Mouse (Mus musculus): ENCODE results near the gene Adora1. TPM values are rescaled to one million over a fixed set of nuclear protein-coding genes. Genes with fewer than 3 reads are reported as not detected.

Adora1 gene
- total RNA-seq, 2 experiments from 2014 or later: 18.4 to 19.8 TPM

DNA sequence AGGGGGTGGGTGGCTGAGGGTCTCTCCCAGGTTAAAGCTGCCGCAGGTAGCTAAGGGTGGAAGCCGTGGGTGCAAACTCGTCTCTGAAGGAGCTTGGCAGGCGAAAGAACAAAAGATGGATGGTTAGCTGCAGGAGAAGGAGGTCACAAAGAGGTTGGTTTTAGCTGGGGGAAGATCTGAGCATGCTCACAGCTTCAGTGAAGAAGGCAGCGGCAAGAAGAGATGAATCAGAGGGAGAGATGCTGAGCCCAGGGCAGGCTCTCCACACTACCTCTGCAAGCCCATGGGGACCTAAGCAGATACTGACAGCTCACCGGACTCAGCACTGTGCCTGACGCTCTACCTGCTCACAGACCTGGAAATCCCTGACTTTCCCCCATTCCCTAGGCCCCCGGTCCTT is 6.1 kb upstream of the Adora1 start:
- intact Hi-C loops (cut with DNase I): loop anchor here (5.0 kb wide), 1 partner anchor 189 kb away; no protein-coding TSS in a partner anchor
- no peak for DNase-seq

DNA sequence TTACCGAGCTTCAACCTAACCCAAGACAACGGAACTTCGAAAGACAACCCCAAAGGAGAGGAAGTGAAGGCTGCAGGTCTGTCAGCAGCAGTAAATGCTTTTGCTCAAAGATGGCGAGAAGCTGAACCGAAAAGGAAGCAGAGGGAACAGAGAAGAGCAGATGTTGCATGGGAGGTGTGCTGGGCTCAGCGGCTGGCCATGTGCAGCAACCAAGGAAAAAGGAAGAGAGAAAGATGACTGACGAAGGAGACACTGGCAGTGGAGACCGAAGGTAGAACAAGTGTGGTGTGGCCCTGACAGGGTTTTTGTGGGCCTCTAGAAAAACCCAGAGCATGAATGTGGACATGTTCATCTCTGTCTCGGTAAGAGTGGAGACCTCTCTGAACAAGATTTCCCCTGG is 5.5 kb upstream of the Adora1 start:
- intact Hi-C loops (cut with DNase I): loop anchor here (5.0 kb wide), 1 partner anchor 188 kb away; no protein-coding TSS in a partner anchor

GRCm38 (mm10) chr1:134237438-134237837 is 2.2 kb upstream of the Adora1 start:
- intact Hi-C loops (cut with DNase I): no loop called here
- no peak for DNase-seq

More for the DNA sequence above, 5.5 kb upstream of the Adora1 start:
- no peak for DNase-seq

DNA sequence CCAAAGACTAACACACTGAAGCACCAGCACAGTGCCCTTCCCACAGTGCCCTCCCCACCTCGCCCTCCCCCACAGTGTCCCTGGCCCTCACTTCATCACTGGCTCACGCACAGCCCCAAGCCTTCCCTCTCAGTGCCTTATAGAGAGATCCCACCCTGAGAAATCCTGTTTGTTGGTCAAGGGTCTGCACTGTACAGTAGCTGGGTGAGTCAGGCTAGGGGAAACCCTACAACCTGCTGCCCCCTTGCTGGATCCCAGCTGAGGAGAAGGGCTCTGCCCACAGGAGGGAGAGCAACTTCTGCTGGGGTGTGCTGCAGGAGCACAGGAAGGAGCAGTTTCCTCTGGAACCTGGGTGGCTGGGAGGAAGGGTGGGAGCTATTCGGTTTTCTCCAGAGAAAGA is 911 bp upstream of the Adora1 start:
- intact Hi-C loops (cut with DNase I): no loop called here
- DNase-seq: no peak

DNA sequence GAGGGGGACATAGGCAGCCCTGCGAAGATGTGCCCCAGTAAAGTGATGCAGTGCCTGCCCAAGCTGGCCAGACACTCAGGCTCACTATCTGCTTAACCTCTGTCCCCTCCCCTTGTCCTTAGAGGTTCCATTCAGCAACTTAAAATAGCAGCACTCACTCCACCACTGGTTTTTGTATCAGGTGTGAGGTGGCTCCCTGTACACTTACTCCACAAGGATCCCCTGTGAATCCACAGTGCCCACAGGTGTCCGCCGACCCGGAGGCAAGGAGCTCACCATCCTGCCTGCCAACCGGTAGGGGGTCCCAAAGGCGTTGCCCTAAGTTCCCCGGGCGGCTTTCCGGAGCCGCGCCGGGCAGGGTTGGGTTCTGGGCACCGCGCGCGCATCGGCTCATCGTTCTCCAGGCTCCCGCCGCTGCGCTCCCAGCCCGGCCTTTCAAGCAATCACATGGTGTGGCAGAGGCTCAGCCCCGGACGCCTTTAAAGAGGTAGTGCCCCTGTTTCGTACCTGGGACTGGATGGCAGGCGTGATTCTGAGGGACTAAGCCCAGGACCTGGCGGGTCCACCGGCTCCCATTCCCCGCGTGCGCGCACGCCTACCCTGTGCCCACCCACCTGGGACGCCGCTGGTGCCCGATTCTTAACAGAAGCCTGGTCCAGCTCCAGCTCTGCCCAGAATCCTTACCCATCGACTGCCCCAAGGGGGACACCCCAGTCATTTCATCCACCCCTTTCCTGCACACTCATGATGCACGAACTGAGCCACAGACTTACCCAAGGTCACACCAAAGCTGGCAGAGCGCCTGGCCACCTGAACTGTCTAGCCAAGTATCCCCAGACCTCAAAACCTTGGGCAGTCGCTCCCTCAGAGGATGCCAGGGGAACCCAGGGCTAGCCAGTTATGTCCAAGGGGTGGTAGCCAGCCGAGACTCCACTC is 508 bp downstream of the Adora1 start:
- intact Hi-C loops (cut with DNase I): no loop called here
- DNase-seq: peak; percentile 52 to 70

DNA sequence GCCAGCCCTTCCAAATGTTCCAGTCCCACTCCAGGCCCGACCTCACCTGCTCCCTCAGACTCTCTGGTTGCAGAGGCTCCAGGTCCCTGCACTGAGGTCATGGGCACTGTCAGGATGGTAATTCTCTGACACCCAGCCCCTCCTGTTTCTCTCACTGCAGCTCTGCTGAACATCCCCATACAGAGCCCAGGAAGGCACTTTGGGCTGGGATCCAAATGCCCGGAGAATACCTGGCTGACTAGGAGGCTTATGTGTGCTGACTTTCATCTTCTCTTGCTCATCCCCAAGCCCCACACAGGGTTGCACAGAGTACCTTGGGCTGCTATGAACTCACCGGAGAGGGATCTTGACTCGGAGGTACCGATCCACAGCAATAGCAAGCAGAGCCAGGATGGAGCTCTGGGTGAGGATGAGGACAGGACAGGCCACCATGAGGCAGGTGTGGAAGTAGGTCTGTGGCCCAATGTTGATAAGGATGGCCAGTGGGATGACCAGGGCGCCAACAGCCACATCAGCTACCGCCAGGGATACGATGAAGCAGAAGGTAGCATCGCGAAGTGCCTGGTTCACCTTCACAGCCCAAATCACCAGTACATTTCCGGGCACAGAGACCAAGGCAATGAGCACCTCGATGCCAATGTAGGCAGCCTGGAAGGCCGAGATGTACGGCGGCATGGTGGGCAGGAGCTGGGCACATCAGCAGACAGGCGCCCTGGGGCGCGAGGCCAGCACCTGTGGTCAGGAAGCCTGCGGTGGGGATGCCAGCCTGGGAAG is 1.4 kb downstream of the Adora1 start:
- intact Hi-C loops (cut with DNase I): no loop called here
- no peak for DNase-seq

DNA sequence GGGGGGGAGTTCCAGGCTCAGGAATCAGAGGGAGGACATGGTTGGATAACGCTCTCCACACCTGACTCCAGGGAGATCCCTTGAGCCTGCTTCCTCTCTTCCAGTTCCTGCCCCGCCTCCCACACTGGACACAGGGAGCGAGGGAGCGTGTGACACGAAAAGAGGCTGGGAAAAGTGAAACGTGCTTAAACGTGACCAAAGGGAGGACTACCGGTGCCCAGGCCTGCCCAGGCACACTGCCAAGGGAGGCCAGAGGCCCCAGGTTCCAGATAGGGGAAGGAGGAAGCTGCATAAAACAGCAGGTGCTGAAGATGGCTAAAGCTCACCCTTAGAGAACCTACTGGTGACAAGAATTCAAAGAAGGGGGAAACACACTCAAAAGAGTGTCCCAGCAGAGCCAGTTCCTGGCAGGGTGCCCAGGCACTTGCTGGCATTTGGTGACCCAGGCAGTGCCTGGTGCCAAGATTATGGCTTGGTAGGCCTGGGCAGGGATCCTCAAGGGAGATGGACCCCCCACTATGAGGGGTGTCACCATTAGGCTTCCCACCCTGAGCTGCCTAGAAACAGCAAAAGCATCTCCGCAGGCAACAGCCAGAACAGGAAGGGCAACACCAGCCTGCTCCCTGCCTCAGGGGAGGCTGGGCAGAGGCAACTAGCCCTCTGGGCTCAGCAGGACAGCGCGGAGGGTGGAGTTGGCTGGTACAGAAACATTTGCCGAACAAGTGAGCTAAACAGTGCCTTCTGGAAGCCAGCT is 2.3 kb downstream of the Adora1 start:
- DNase-seq: peak; percentile 51 to 62
- intact Hi-C loops (cut with DNase I): loop anchor here (1.0 kb wide), 1 partner anchor 11 kb away; no protein-coding TSS in a partner anchor

DNA sequence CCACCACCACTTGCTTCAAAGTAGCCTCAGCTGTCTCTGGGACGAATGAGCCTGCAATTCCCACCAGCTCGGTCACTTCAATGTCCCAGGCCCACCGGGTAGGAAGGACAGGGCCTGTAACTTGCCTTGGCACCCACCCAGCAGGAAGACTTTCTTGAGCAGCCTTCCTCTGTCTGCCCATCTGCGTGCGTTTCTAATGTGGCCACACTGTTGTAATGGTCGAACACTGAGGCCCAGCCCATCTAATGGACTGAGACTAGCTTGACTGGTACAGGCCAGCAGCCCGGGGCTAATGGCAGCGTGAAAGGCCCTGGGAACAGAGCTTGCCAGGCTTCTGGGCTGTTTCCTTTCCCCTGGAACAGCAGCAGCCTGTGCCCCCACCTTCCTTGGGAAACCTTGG is 2.9 kb downstream of the Adora1 start:
- no peak for DNase-seq
- intact Hi-C loops (cut with DNase I): loop anchor here (1.0 kb wide), 1 partner anchor 10 kb away; no protein-coding TSS in a partner anchor

DNA sequence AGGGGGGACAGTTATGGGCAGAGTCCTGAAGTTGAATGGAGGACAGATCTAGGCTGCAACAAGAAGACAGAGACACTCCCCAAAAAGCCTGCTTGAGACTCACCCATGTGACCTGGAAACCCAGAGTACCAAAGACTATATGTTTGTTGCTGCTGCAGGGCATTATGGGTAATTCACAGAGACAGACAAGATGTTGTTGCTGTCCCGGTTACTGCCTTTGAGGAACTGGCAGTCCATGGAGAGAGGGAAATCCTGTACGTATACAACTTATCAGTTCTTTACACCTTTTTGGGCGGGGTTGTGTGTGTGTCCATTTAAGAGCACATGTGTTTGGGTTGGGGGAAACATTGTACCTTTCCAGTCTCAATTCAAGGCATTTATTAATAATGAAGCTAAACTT is 3.5 kb downstream of the Adora1 start:
- DNase-seq: no peak
- intact Hi-C loops (cut with DNase I): loop anchor here (1.0 kb wide), 1 partner anchor 9 kb away; no protein-coding TSS in a partner anchor

GRCm38 (mm10) chr1:134231270-134231669 is 4.0 kb downstream of the Adora1 start:
- peak in 1 of 2 experiments; percentile 45 for DNase-seq
- intact Hi-C loops (cut with DNase I): no loop called here

DNA sequence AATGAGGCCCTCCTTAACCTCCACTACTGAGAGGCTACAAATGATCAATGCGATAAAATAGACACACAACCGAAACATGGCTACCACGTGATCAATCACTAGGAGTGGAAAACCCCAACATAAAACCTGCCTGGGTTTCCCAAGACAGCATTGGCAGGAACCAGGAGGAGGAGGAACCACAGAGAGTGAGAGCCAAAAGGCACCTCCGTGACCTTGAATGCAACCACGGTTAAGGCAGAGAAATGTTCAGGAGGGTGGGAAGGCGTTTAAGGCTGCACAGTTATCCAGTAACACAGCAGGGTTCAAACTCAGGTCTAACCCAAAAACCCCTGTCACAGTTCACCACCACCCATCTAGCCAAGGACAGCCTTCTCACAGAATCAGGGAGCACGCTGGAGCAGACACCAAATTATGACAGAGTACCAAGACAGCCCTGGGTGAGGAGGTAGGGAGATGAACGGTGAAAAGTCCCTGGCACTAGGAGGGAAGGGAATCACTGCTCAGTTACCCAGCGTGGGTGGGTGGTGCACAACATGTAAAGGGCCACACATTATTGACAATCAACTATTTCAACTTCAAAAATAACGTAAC is 4.5 kb downstream of the Adora1 start:
- intact Hi-C loops (cut with DNase I): no loop called here
- no peak for DNase-seq

- no peak for DNase-seq
- intact Hi-C loops (cut with DNase I): no loop called here
Measured at GRCm38 (mm10) chr1:134229806-134230575, 5.2 kb downstream of the Adora1 start.

GRCm38 (mm10) chr1:134226739-134227138 is 8.5 kb downstream of the Adora1 start:
- DNase-seq: no peak
- intact Hi-C loops (cut with DNase I): no loop called here

DNA sequence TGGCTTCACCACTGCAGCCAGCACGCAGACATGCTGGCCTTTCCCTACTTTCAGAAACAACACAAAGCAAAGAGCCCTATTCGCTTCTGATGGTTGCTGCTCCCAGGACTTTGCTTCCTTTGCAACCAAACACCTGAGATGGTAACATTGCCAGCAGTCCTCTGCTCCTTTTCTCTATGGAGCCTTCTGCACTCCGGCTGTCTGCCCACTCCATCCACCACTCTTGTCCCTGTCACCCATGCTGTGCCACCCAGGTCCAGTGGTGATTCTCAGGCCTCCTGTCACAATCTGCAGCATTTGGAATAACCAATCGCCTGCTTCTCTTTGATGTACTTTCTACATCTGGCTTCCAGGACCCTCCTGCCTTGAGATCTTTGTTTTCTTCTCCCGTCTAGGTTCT is 9.9 kb downstream of the Adora1 start:
- no peak for DNase-seq
- intact Hi-C loops (cut with DNase I): no loop called here

GRCm38 (mm10) chr1:134224649-134225227 is 10.5 kb downstream of the Adora1 start:
- intact Hi-C loops (cut with DNase I): no loop called here
- no peak for DNase-seq

DNA sequence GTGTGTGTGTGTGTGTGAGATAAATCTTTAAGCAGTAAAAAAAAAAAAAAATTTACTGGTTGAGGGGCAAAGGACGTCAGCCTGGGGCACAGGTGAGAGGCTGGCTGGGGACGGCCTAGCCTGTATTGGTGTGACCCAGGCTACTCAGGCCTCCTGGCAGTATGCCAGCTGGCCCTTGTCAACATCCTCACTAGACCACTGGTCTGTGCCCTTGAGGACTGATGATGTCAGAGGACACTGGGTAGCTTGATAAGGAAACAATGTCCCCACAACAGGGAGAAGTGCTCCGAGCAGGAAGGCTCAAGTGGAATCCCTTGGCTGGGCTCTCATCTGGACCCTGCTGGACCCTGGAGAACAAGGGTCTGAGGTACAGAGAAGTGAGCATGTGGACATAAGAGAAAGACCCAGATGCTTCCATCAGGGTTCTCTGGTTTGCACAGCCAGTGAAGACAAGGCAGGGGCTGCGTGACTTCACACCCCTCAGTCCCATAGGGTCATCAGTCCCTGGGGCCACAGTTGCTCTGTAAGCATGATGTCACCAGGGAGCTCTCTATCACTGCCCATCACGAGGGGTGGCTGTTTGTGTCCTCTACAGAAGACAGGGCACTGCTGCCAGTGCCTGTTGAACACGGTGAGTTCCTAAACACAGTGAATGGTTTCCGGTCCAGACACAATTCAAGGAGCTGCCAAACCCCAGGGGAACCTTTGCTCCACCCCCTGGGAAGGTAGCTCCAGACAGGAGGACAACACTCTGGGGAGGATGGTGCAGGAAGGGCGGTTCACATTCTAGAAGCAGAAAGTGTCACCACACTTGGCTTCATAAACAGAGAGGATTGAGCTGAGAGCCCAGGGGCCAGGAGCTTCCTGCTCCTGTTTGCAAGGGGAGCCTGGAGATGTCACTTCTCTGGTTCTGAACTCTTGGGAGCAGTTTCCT is 12.8 kb downstream of the Adora1 start:
- intact Hi-C loops (cut with DNase I): loop anchor here (1.0 kb wide), 1 partner anchor 10 kb away; no protein-coding TSS in a partner anchor
- peak; percentile 65 to 70 for DNase-seq

- DNase-seq: no peak
- intact Hi-C loops (cut with DNase I): no loop called here
Measured at GRCm38 (mm10) chr1:134221172-134221571, 14.1 kb downstream of the Adora1 start.

DNA sequence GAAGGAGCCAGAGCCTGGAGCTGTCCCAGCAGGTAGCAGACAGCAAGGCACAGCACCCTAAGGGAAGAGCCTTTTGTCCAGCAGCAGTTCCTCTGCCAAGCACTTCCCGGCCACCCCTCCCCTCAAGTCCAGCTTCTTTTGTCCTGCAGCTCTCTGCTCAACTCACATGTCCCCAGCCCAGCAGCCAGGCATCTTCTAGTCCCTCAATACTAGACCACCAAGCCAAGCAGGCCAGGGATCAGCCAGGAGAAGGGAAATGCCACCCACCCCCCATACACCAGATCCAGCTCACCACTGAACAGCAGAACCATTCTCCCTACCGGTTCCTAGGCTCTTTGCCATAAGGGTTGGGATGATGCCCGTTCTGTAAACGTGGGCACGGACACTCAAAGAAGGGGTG is 15.6 kb downstream of the Adora1 start:
- DNase-seq: no peak
- intact Hi-C loops (cut with DNase I): no loop called here

Measured in heart, postnatal 36 days (tissue).